ENCODE assay signal across 22 mouse cellular contexts in the genomic region with DNA sequence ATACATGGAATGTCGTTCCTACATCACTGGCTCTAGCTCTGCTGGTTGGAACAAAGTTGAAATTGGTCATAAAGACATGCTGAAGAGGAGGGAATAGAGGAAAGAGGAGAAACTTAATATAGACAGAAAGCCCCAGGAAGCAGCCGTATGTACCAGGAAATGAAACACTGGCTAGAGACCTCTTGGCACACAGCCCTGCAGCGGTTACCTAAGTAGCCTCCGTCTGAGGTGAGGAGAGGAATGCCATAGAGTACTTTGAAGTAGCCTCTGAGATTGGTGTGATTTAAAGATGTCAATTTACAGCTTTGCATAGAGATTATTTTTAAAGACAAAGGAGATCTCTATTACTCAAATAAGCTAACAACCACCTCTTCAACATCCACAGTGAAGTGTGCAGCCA.
DNase-seq lines count a peak whose midpoint lies in the region; ATAC-seq and TF ChIP-seq lines count a peak whose summit lies in the region.
"Had no signal": no experiment of that assay in that cellular context is flagged by ENCODE, and none has a peak within 500 bp of the region (broad histone marks: within the 10 kb centered on the region; RNA-seq: fewer than 3 reads in every experiment).

No protein-coding gene starts in this region.

- H3K4me2 ChIP-seq in limb, embryonic 14.5 days (replicated peaks; ENCODE audit: low read depth, low read length, severe bottlenecking), result no peak overlapping the region
- no peak overlapping the region for H3K4me2 ChIP-seq in lung, embryonic 14.5 days
- H3K4me2 ChIP-seq in hindbrain, embryonic 12.5 days (replicated peaks), result no peak overlapping the region
- H3K4me2 ChIP-seq: embryonic facial prominence, embryonic 12.5 days; forebrain, embryonic 15.5 days; hindbrain, embryonic 13.5 days had no signal

- TF ChIP-seq POLR2A in limb, embryonic 14.5 days (IDR thresholded peaks at IDR 0.05; ENCODE audit: borderline replicate concordance, extremely low read depth, insufficient read depth, insufficient read length), result no peak

- peak; percentile 47; the same call in 1 of the 2 replicates for ATAC-seq in limb, embryonic 14.5 days (ENCODE audit: low FRiP score, low read depth)
- no peak for ATAC-seq in lung, embryonic 14.5 days (ENCODE audit: insufficient read depth)
- no peak for ATAC-seq in hindbrain, embryonic 12.5 days (ENCODE audit: low FRiP score)
- ATAC-seq: activated CD4-positive, CD25-positive, alpha-beta regulatory T cell, adult 4 months; forebrain, embryonic 15.5 days; Patski had no signal

- H3K9me3 ChIP-seq in limb, embryonic 14.5 days (ENCODE audit: control insufficient read depth, low read length), result no peaks in the 10 kb centered on the region
- H3K9me3 ChIP-seq in lung, embryonic 14.5 days (ENCODE audit: low read depth, low read length), result no peaks in the 10 kb centered on the region
- H3K9me3 ChIP-seq in hindbrain, embryonic 12.5 days (replicated peaks), result no peaks in the 10 kb centered on the region
- H3K9me3 ChIP-seq: embryonic facial prominence, embryonic 12.5 days; forebrain, embryonic 15.5 days; heart, embryonic 10.5 days; hindbrain, embryonic 13.5 days had no signal

- 31% methylated on average over 4 of the region's 4 CpGs for WGBS in limb, embryonic 14.5 days
- 48% methylated on average over 4 of the region's 4 CpGs for WGBS in lung, embryonic 14.5 days
- WGBS in hindbrain, embryonic 12.5 days, result 87% methylated on average over 4 of the region's 4 CpGs

- H3K36me3 ChIP-seq in limb, embryonic 14.5 days (ENCODE audit: control insufficient read depth, insufficient read depth, low read length), result no peaks in the 10 kb centered on the region
- no peaks in the 10 kb centered on the region for H3K36me3 ChIP-seq in lung, embryonic 14.5 days (ENCODE audit: insufficient read depth)
- H3K36me3 ChIP-seq in hindbrain, embryonic 12.5 days, result no peaks in the 10 kb centered on the region
- H3K36me3 ChIP-seq: embryonic facial prominence, embryonic 12.5 days; forebrain, embryonic 15.5 days; heart, embryonic 10.5 days; hindbrain, embryonic 13.5 days had no signal

- no peak overlapping the region for H3K9ac ChIP-seq in limb, embryonic 14.5 days (ENCODE audit: low read depth, low read length, severe bottlenecking)
- no peak overlapping the region for H3K9ac ChIP-seq in lung, embryonic 14.5 days
- no peak overlapping the region for H3K9ac ChIP-seq in hindbrain, embryonic 12.5 days
- H3K9ac ChIP-seq: embryonic facial prominence, embryonic 12.5 days; forebrain, embryonic 15.5 days; hindbrain, embryonic 13.5 days had no signal

- H3K27ac ChIP-seq in limb, embryonic 14.5 days (replicated peaks; ENCODE audit: low read depth, low read length), result no peak overlapping the region
- no peak overlapping the region for H3K27ac ChIP-seq in lung, embryonic 14.5 days (ENCODE audit: low read depth)
- no peak overlapping the region for H3K27ac ChIP-seq in hindbrain, embryonic 12.5 days
- H3K27ac ChIP-seq: embryonic facial prominence, embryonic 12.5 days; forebrain, embryonic 15.5 days; heart, embryonic 10.5 days; hindbrain, embryonic 13.5 days had no signal

- H3K4me3 ChIP-seq in limb, embryonic 14.5 days (replicated peaks; ENCODE audit: low read length), result no peak overlapping the region
- H3K4me3 ChIP-seq in lung, embryonic 14.5 days (ENCODE audit: low read depth, low read length), result no peak overlapping the region
- H3K4me3 ChIP-seq in hindbrain, embryonic 12.5 days, result no peak overlapping the region
- H3K4me3 ChIP-seq: embryonic facial prominence, embryonic 12.5 days; forebrain, embryonic 15.5 days; heart, embryonic 10.5 days; hindbrain, embryonic 13.5 days had no signal

- DNase-seq in limb, embryonic 14.5 days (ENCODE audit: low spot score), result peak; percentile 38
- DNase-seq in lung, embryonic 14.5 days, result peak; percentile 59
- DNase-seq in lung, postnatal 10 days, result peak; percentile 56
- peak; percentile 59 to 68 for DNase-seq in lung, postnatal 4 days
- DNase-seq in heart, adult 11 months, result no peak
- no peak for DNase-seq in spleen, postnatal 4 days (ENCODE audit: low spot score in 2 of 2)
- DNase-seq: adrenal gland, postnatal 36 days; cerebellum, adult 11 months; cerebellum, adult 8-10 months; cerebellum, postnatal 14 days; embryo, embryonic 11 days; gastrocnemius, postnatal 36 days; heart, adult 18-20 months; heart, postnatal 10 days; heart, postnatal 4 days had no signal

- H3K27me3 ChIP-seq in limb, embryonic 14.5 days (ENCODE audit: control insufficient read depth, insufficient read depth, low read length), result no peaks in the 10 kb centered on the region
- H3K27me3 ChIP-seq in lung, embryonic 14.5 days (ENCODE audit: insufficient read depth, low read length), result no peaks in the 10 kb centered on the region
- no peaks in the 10 kb centered on the region for H3K27me3 ChIP-seq in hindbrain, embryonic 12.5 days
- H3K27me3 ChIP-seq: embryonic facial prominence, embryonic 12.5 days; forebrain, embryonic 15.5 days; hindbrain, embryonic 13.5 days had no signal

- no peak for TF ChIP-seq CTCF in lung, embryonic 14.5 days (IDR thresholded peaks at IDR 0.05; ENCODE audit: low read depth)

- H3K4me1 ChIP-seq in limb, embryonic 14.5 days (ENCODE audit: control insufficient read depth, insufficient read depth, low read length), result peaks cover 10% of the 10 kb centered on the region
- H3K4me1 ChIP-seq in lung, embryonic 14.5 days (ENCODE audit: insufficient read depth), result no peaks in the 10 kb centered on the region
- H3K4me1 ChIP-seq in hindbrain, embryonic 12.5 days, result no peaks in the 10 kb centered on the region
- H3K4me1 ChIP-seq: embryonic facial prominence, embryonic 12.5 days; forebrain, embryonic 15.5 days; heart, embryonic 10.5 days; hindbrain, embryonic 13.5 days had no signal

Comparison
In these comparisons a context has a peak if more than half of its experiments do, and no peak if none do; other contexts are left out.
1. DNase-seq: peak in limb, embryonic 14.5 days (single experiment), lung, embryonic 14.5 days (single experiment), lung, postnatal 10 days (single experiment) and lung, postnatal 4 days (2 of 2); none in heart, adult 11 months (single experiment) and spleen, postnatal 4 days (0 of 2).